Mouse (Mus musculus): Measurements from ENCODE around the gene F2rl2.

DNA sequence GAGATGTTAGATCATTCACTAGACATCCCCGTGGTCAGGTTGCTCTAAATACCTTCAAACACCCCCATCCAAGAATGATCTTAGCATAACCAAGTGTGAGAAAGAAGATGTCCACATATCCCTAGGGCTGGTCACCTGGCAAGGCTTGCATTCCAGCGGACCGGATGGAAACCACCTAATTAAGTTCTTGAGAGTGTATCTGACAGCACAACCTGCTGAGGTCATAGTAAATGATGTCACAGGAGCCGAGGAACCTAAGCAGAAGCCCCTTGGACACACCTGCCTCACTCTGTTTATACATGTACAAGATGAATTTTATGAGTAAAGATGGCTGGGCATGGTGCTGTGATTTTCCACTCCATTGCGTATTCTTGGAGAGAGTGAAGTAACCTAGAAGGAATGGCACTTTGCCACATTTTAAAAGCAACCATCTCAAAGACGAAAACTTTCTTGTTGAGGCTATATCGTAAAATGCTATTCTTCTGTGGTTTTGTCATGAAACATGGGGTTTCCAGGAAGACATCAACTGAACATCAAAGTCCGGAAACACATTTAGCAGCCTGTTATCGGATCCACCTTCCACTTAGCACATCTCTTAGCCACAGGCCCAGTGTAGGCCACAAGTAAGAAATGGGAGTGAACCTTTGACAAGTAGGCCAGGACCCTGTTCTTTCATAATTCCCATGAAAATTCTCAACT, 16.1 kb downstream of the F2rl2 start:
- no peak for TF ChIP-seq CTCF (IDR thresholded peaks at IDR 0.05; ENCODE audit: control insufficient read depth, insufficient read depth, insufficient replicate concordance, low read depth, low read length)
- peak; percentile 56; the same call in 1 of the 2 replicates for TF ChIP-seq POLR2A (IDR thresholded peaks at IDR 0.05; ENCODE audit: control insufficient read depth, low read depth, low read length)

Measured in testis, adult 2 months (tissue).